Mouse (Mus musculus): ENCODE measurements around the gene E130309D02Rik.

The E130309D02Rik gene

GRCm38 (mm10) chr5:143264689-143265088 is 50.5 kb downstream of the E130309D02Rik start:
- peak; percentile 49 for DNase-seq

GRCm38 (mm10) chr5:143261636-143262035 is 53.5 kb downstream of the E130309D02Rik start:
- DNase-seq = no peak

- no peak for DNase-seq
These were observed 59.4 kb downstream of the E130309D02Rik start for GRCm38 (mm10) chr5:143255802-143256201.

DNA sequence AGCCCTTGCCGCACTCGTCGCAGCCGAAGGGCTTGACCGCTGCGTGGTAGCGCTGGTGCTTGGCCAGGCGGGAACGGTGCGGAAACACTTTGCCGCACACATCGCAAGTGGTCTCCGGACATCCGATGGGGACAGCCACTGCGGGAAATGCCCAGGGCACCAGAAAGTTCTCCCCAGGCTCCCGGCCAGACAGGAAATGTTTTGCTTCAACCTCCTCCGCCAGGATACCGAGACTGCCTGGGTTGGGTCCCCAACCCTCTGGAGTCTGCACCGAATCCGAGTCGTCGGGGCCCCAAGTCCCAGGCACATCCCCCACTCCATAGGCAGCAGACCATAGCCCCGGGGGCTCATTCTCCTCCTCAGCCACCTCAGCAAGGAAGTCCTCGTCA is 60.0 kb downstream of the E130309D02Rik start:
- no peak for DNase-seq

DNA sequence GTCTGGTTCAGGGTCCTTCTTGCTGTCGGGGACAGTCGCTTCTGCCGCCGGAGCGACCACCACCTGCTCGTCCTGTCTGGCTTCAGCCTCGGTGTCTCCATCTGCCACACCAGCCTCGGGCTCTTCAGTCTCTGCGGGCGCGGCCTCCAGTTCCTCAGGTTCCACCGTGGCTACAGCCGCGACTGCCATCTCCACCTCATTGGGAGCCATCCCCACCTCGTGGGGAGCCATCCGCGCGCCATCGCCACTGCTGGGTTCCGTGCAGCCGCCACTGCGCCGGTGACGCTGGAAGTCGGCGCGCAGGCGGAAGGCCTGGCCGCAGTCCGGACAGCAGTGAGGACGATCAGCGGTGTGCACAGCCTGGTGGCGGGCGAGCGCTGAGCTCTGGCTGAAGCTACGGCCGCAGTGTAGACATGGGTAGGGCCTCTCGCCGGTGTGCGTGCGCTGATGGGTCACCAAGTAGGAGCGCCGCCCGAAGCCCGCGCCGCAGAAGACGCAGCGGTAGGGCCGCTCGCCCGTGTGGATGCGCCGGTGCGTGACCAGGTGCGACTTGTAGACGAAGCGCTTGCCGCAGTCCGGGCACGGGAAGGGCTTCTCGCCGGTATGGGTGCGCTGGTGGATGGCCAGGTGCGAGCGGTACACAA is 60.6 kb downstream of the E130309D02Rik start:
- no peak for DNase-seq

- no peak for DNase-seq
These were observed 61.2 kb downstream of the E130309D02Rik start for GRCm38 (mm10) chr5:143253881-143254486.

- DNase-seq = no peak
These were observed 61.8 kb downstream of the E130309D02Rik start for GRCm38 (mm10) chr5:143253186-143253880.

GRCm38 (mm10) chr5:143252791-143253185 is 62.4 kb downstream of the E130309D02Rik start:
- no peak for DNase-seq

GRCm38 (mm10) chr5:143252039-143252438 is 63.1 kb downstream of the E130309D02Rik start:
- DNase-seq = no peak
